Mouse (Mus musculus): ENCODE measurements around the gene Gm9903. TPM values are rescaled to one million over a fixed set of nuclear protein-coding genes. Genes with fewer than 3 reads are reported as not detected.

Gm9903 gene
- polyA plus RNA-seq, 1 experiment: not detected

- WGBS: 95% methylated on average over 1 of the region's 1 CpGs
- Histone ChIP-seq H3K4me1 (ENCODE audit: control insufficient read depth, insufficient read depth, low read length) (no peaks in the 10 kb centered on the region), H3K4me3 (ENCODE audit: insufficient read depth, low read depth, low read length) (no peak overlapping the region), H3K27ac (ENCODE audit: insufficient read depth, low read depth, low read length) (no peak overlapping the region)
- TF ChIP-seq POLR2A (IDR thresholded peaks at IDR 0.05; ENCODE audit: insufficient read depth, low read depth, low read length) (no peak), CTCF (IDR thresholded peaks at IDR 0.05; ENCODE audit: insufficient read depth, low read depth, low read length) (no peak)
Observed at GRCm38 (mm10) chr5:33609226-33609625, 20.5 kb upstream of the Gm9903 start.

- WGBS: 87% methylated on average over 1 of the region's 1 CpGs
- TF ChIP-seq POLR2A (IDR thresholded peaks at IDR 0.05; ENCODE audit: insufficient read depth, low read depth, low read length): no peak
- no peaks in the 10 kb centered on the region for H3K4me1 ChIP-seq (ENCODE audit: control insufficient read depth, insufficient read depth, low read length)
- H3K4me3 ChIP-seq (ENCODE audit: insufficient read depth, low read depth, low read length): no peak overlapping the region
- H3K27ac ChIP-seq (ENCODE audit: insufficient read depth, low read depth, low read length): no peak overlapping the region
Observed at GRCm38 (mm10) chr5:33611795-33612194, 17.9 kb upstream of the Gm9903 start.

GRCm38 (mm10) chr5:33614391-33614790 is 15.3 kb upstream of the Gm9903 start:
- no peak for TF ChIP-seq POLR2A (IDR thresholded peaks at IDR 0.05; ENCODE audit: insufficient read depth, low read depth, low read length)
- WGBS: 93% methylated on average over 6 of the region's 6 CpGs
- H3K27ac ChIP-seq (ENCODE audit: insufficient read depth, low read depth, low read length): no peak overlapping the region
- no peaks in the 10 kb centered on the region for H3K4me1 ChIP-seq (ENCODE audit: control insufficient read depth, insufficient read depth, low read length)
- H3K4me3 ChIP-seq (ENCODE audit: insufficient read depth, low read depth, low read length): no peak overlapping the region

GRCm38 (mm10) chr5:33622671-33623070 is 7.1 kb upstream of the Gm9903 start:
- Histone ChIP-seq H3K4me1 (ENCODE audit: control insufficient read depth, insufficient read depth, low read length) (no peaks in the 10 kb centered on the region), H3K27ac (ENCODE audit: insufficient read depth, low read depth, low read length) (no peak overlapping the region), H3K4me3 (ENCODE audit: insufficient read depth, low read depth, low read length) (no peak overlapping the region)
- TF ChIP-seq POLR2A (IDR thresholded peaks at IDR 0.05; ENCODE audit: insufficient read depth, low read depth, low read length): no peak
- no peak for TF ChIP-seq CTCF (IDR thresholded peaks at IDR 0.05; ENCODE audit: insufficient read depth, low read depth, low read length)
- 61% methylated on average over 2 of the region's 2 CpGs for WGBS

GRCm38 (mm10) chr5:33623766-33624165 is 6.0 kb upstream of the Gm9903 start:
- 78% methylated on average over 3 of the region's 3 CpGs for WGBS
- no peaks in the 10 kb centered on the region for H3K4me1 ChIP-seq (ENCODE audit: control insufficient read depth, insufficient read depth, low read length)
- H3K4me3 ChIP-seq (ENCODE audit: insufficient read depth, low read depth, low read length): no peak overlapping the region
- TF ChIP-seq POLR2A (IDR thresholded peaks at IDR 0.05; ENCODE audit: insufficient read depth, low read depth, low read length) (no peak), CTCF (IDR thresholded peaks at IDR 0.05; ENCODE audit: insufficient read depth, low read depth, low read length) (no peak)
- no peak overlapping the region for H3K27ac ChIP-seq (ENCODE audit: insufficient read depth, low read depth, low read length)

- TF ChIP-seq POLR2A (IDR thresholded peaks at IDR 0.05; ENCODE audit: insufficient read depth, low read depth, low read length): no peak
- no peak for TF ChIP-seq CTCF (IDR thresholded peaks at IDR 0.05; ENCODE audit: insufficient read depth, low read depth, low read length)
- Histone ChIP-seq H3K4me1 (ENCODE audit: control insufficient read depth, insufficient read depth, low read length) (peaks cover 7% of the 10 kb centered on the region), H3K27ac (ENCODE audit: insufficient read depth, low read depth, low read length) (no peak overlapping the region), H3K4me3 (ENCODE audit: insufficient read depth, low read depth, low read length) (no peak overlapping the region)
- 27% methylated on average over 4 of the region's 4 CpGs for WGBS
Observed at GRCm38 (mm10) chr5:33627968-33628367, 1.8 kb upstream of the Gm9903 start.

GRCm38 (mm10) chr5:33628820-33629300 is 865 bp upstream of the Gm9903 start:
- Histone ChIP-seq H3K4me1 (ENCODE audit: control insufficient read depth, insufficient read depth, low read length) (peaks cover 7% of the 10 kb centered on the region), H3K27ac (ENCODE audit: insufficient read depth, low read depth, low read length) (peak overlapping the region; percentile 83), H3K4me3 (ENCODE audit: insufficient read depth, low read depth, low read length) (peak overlapping the region; percentile 88)
- TF ChIP-seq POLR2A (IDR thresholded peaks at IDR 0.05; ENCODE audit: insufficient read depth, low read depth, low read length): no peak
- no peak for TF ChIP-seq CTCF (IDR thresholded peaks at IDR 0.05; ENCODE audit: insufficient read depth, low read depth, low read length)
- under 1% methylated on average over 24 of the region's 24 CpGs for WGBS

GRCm38 (mm10) chr5:33630061-33630460 is 336 bp downstream of the Gm9903 start:
- 4% methylated on average over 9 of the region's 9 CpGs for WGBS
- peak overlapping the region; percentile 42 for H3K27ac ChIP-seq (ENCODE audit: insufficient read depth, low read depth, low read length)

GRCm38 (mm10) chr5:33630615-33631014 is 890 bp downstream of the Gm9903 start:
- TF ChIP-seq CTCF (IDR thresholded peaks at IDR 0.05; ENCODE audit: insufficient read depth, low read depth, low read length): no peak
- TF ChIP-seq POLR2A (IDR thresholded peaks at IDR 0.05; ENCODE audit: insufficient read depth, low read depth, low read length): no peak
- H3K27ac ChIP-seq (ENCODE audit: insufficient read depth, low read depth, low read length): no peak overlapping the region
- WGBS: 84% methylated on average over 4 of the region's 4 CpGs
- peaks cover 7% of the 10 kb centered on the region for H3K4me1 ChIP-seq (ENCODE audit: control insufficient read depth, insufficient read depth, low read length)
- H3K4me3 ChIP-seq (ENCODE audit: insufficient read depth, low read depth, low read length): no peak overlapping the region

More at GRCm38 (mm10) chr5:33630061-33630460, 336 bp downstream of the Gm9903 start:
- Histone ChIP-seq H3K4me3 (ENCODE audit: insufficient read depth, low read depth, low read length) (peak overlapping the region; percentile 88), H3K4me1 (ENCODE audit: control insufficient read depth, insufficient read depth, low read length) (peaks cover 7% of the 10 kb centered on the region)
- TF ChIP-seq CTCF (IDR thresholded peaks at IDR 0.05; ENCODE audit: insufficient read depth, low read depth, low read length) (no peak), POLR2A (IDR thresholded peaks at IDR 0.05; ENCODE audit: insufficient read depth, low read depth, low read length) (no peak)

GRCm38 (mm10) chr5:33632526-33632925 is 2.8 kb downstream of the Gm9903 start:
- 41% methylated on average over 1 of the region's 1 CpGs for WGBS
- Histone ChIP-seq H3K27ac (ENCODE audit: insufficient read depth, low read depth, low read length) (no peak overlapping the region), H3K4me1 (ENCODE audit: control insufficient read depth, insufficient read depth, low read length) (peaks cover 7% of the 10 kb centered on the region), H3K4me3 (ENCODE audit: insufficient read depth, low read depth, low read length) (no peak overlapping the region)
- TF ChIP-seq CTCF (IDR thresholded peaks at IDR 0.05; ENCODE audit: insufficient read depth, low read depth, low read length): no peak
- no peak for TF ChIP-seq POLR2A (IDR thresholded peaks at IDR 0.05; ENCODE audit: insufficient read depth, low read depth, low read length)

Data from olfactory bulb, adult 2 months (tissue).